Mouse (Mus musculus) testis, adult 2 months (tissue): ENCODE measurements around the gene Sec31b. TPM values are rescaled to one million over a fixed set of nuclear protein-coding genes. Genes with fewer than 3 reads are reported as not detected.

Source experiments
- H3K27ac ChIP-seq: fragments of 200-500 bp; 2 replicates; pipeline ENCODE4 v1.5.1; 2012; ENCODE audit warnings: low read depth, low read length; ENCODE audit not compliant: control insufficient read depth, insufficient read depth
- H3K27me3 ChIP-seq: fragments of 200-500 bp; 2 replicates; pipeline ENCODE4 v1.6.1; 2012; ENCODE audit warnings: mild to moderate bottlenecking, low read length, moderate library complexity; ENCODE audit not compliant: control insufficient read depth, insufficient read depth
- H3K36me3 ChIP-seq: fragments of 200-500 bp; 2 replicates; pipeline ENCODE4 v1.6.1; 2012; ENCODE audit warnings: mild to moderate bottlenecking, low read length; ENCODE audit not compliant: control insufficient read depth, insufficient read depth
- H3K4me1 ChIP-seq: fragments of 200-500 bp; 2 replicates; pipeline ENCODE4 v1.6.1; 2012; ENCODE audit warnings: low read length; ENCODE audit not compliant: control insufficient read depth, insufficient read depth
- H3K4me3 ChIP-seq: fragments of 200-500 bp; 2 replicates; pipeline ENCODE4 v1.5.1; 2012; ENCODE audit warnings: low read depth, mild to moderate bottlenecking, low read length, moderate library complexity, mixed read lengths; ENCODE audit not compliant: control insufficient read depth
- CTCF ChIP-seq: fragments of 200-500 bp; IDR thresholded peaks from 2 replicates; pipeline ENCODE4 v1.5.1; 2012; ENCODE audit warnings: low read depth, mild to moderate bottlenecking, inconsistent platforms, low read length, moderate library complexity; ENCODE audit not compliant: control insufficient read depth, insufficient read depth, insufficient replicate concordance
- POLR2A ChIP-seq: fragments of 200-500 bp; IDR thresholded peaks from 2 replicates; pipeline ENCODE4 v1.6.1; 2012; ENCODE audit warnings: low read depth, mild to moderate bottlenecking, inconsistent platforms, low read length, moderate library complexity; ENCODE audit not compliant: control insufficient read depth
- polyA plus RNA-seq: library from polyadenylated mRNA; depleted of rRNA; stranded (reverse); fragments of >200 nt; gene quantifications from 2 replicates; pipeline ENCODE4 v1.2.3, GENCODE M21; 2012

Sec31b gene
- polyA plus RNA-seq, 1 experiment, result 3.2 TPM

DNA sequence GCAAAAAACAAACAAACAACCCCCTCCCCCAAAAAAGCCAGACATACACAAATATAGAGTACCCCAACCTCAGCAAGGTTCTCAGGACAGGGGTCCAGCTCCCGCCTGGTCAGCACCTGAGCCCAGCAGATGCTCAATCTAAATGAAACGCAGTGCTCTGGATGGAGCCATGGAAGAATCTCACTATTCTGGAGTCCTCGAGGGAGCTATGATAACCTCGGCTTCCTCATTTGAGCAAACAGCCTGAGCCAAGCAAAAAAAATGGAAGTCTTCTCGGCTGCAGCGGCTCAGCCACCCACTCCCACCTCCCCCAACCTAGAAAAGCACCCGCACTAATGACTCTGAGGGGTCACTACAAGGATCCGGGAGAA lies 8.8 kb upstream of the Sec31b start:
- Histone ChIP-seq H3K36me3 (peaks cover 2% of the 10 kb centered on the region; the same call in 1 of the 2 replicates), H3K27ac (no peak overlapping the region), H3K4me1 (peaks cover 4% of the 10 kb centered on the region), H3K27me3 (no peaks in the 10 kb centered on the region), H3K4me3 (peak overlapping the region; percentile 96)
- no peak for TF ChIP-seq POLR2A
- TF ChIP-seq CTCF, result no peak

DNA sequence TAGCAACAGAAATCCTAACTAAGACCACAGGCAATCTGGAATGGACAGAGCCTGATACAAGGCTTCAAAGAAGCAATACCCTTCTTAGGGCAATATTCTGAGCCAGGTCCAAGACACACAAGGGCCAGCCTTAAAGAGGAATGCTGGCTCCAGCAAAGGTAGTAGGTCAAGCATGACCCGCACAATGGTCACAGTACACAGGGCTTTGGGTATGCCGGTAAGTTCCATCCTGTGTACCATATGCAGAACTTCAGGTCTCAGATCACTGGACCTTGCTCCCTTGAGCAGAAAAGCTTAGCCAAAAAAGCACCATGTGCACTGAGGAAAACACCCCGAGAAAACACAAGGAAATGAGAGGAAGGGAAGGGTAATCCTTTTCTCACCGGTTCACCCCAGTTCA lies 7.6 kb upstream of the Sec31b start:
- H3K4me3 ChIP-seq, result no peak overlapping the region
- H3K27me3 ChIP-seq, result no peaks in the 10 kb centered on the region
- TF ChIP-seq POLR2A, result no peak
- peaks cover 2% of the 10 kb centered on the region; the same call in 1 of the 2 replicates for H3K36me3 ChIP-seq
- no peak overlapping the region for H3K27ac ChIP-seq
- peaks cover 4% of the 10 kb centered on the region for H3K4me1 ChIP-seq

DNA sequence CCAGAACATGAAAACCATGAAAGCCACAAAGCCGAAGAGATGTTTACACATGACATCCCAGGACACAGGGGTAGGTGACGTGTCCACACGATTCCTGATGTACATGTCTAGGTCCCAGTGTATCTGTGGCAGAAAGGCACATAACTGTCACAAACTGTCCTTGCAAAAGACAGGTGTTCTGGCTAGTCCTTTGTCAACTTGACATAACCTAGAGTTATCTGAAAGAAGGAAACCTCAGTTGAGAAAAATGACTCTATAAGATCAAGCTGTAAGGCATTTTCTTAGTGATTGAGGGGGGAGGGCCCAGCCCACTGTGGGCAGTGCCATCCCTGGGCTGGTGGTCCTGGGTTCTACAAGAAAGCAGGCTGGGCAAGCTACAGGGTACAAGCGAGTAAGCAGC lies 7.1 kb upstream of the Sec31b start, which contains the start of gene Gm20538:
Gm20538 (minus strand) TSS at position 101 of the 400 bp plus-strand sequence.
- no peaks in the 10 kb centered on the region for H3K27me3 ChIP-seq
- peaks cover 4% of the 10 kb centered on the region for H3K4me1 ChIP-seq
- H3K36me3 ChIP-seq, result peaks cover 2% of the 10 kb centered on the region; the same call in 1 of the 2 replicates
- no peak within 1 kb of the TSS for H3K4me3 ChIP-seq
- TF ChIP-seq POLR2A, result no peak
- no peak for TF ChIP-seq CTCF
- H3K27ac ChIP-seq, result no peak within 1 kb of the TSS

DNA sequence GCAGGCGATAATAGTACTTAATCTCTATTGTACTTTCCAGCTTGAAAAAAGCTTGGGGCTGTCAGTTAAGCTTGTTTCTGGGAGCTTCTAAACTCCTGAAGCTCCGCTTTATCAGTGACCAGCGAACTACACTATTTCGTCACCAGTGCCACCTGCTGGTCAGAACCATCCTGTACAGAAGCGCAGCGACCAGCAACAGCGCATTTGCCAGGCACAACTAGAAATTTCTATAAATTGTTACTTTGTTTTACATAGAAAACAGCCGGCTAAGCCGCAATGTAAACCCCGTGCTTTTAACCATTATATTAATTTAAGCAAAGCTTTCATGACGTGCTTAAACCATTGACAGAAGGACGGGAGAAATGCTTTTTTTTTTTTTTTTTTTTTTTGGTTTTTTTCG lies 889 bp downstream of the Sec31b start:
- Histone ChIP-seq H3K27me3 (no peaks in the 10 kb centered on the region), H3K27ac (no peak overlapping the region), H3K4me3 (no peak overlapping the region), H3K4me1 (peaks cover 6% of the 10 kb centered on the region), H3K36me3 (no peaks in the 10 kb centered on the region)
- TF ChIP-seq CTCF (peak; percentile 67; the same call in 1 of the 2 replicates), POLR2A (no peak)

DNA sequence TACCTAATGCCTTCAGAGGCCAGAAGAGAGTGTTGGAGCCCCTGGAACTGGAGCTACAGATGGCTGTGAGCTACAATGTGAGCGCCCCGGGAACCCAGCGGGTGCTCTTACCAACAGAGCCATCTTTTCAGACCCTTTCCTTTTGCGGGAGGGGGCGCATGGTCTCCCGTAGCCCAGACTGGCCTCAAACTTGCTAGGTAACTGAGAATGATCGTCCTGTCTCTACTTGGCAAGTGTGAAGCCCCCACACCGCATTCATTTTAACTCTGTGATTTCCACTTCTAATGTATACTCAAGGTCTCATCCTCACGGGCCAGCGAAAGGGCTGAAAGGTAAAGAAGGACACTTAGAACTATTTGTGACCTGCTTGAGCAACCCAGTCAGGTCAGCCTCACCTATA lies 1.3 kb downstream of the Sec31b start:
- Histone ChIP-seq H3K27ac (no peak overlapping the region), H3K4me3 (no peak overlapping the region), H3K27me3 (no peaks in the 10 kb centered on the region), H3K36me3 (no peaks in the 10 kb centered on the region), H3K4me1 (peaks cover 6% of the 10 kb centered on the region)
- TF ChIP-seq CTCF (no peak), POLR2A (no peak)

DNA sequence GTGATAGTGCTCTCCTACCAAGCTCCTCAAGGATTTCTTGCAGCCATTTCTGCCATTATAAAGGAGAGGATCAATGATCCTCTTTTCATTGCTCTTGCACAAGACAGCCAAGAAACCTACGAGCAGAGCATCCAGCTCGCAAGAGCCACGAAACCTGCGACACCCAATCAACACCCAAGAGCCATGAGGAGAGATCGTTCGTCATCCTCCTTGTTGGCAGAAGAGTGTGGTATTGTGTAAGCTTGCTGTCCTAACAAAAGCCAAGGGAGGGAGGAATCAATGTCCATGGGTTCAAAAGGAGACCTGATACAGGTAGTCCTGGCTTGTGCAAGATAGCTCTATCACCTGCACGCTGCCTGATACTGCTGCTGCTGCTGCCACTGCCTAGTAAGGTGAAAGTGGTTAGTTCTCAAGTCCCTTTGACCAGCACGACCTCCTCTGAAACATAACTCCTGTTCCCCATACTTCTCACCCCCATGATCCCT lies 2.9 kb downstream of the Sec31b start:
- no peak overlapping the region for H3K4me3 ChIP-seq
- no peak for TF ChIP-seq CTCF
- TF ChIP-seq POLR2A, result no peak
- no peaks in the 10 kb centered on the region for H3K36me3 ChIP-seq
- peaks cover 6% of the 10 kb centered on the region for H3K4me1 ChIP-seq
- no peak overlapping the region for H3K27ac ChIP-seq
- H3K27me3 ChIP-seq, result no peaks in the 10 kb centered on the region

DNA sequence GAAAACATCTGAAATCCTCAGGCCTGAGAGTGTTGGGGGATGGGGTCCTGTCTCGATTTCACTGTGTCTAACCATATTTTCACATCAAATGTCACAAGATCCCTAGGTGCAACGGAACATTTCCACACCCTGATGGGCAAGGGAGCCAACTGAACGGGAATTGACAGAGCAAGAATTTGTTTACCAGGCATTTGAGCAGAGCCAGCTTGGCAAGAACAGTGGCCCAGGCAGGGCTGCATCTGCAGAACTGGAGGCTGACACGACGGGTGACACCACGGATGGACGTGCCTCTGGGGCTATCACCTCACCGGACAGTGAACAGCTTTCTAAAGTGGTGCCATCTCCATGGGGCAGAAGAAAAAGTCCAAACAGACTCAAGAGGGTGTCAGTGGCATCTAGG lies 8.2 kb downstream of the Sec31b start:
- TF ChIP-seq POLR2A (no peak), CTCF (no peak)
- H3K27ac ChIP-seq, result no peak overlapping the region
- no peak overlapping the region for H3K4me3 ChIP-seq
- H3K36me3 ChIP-seq, result no peaks in the 10 kb centered on the region
- no peaks in the 10 kb centered on the region for H3K27me3 ChIP-seq
- H3K4me1 ChIP-seq, result no peaks in the 10 kb centered on the region

DNA sequence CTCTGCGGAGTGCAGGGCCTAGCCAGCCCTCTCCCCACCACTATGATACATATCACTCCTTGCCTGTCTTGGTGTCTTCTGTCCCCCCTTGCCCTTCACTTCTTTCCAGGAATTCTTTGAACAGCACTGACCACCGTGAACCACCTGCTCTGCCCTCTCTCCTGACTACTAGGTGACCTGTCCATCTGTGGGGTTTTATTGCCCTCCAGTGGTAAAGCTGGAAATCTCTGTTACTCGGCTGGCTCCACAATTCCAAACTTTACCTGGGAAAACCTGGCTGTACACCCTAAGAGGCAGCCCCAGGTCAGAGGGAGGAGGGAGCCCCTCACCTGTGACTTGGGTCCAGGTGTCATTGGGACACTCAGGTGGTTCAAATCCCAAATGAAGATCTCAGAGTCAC lies 10.3 kb downstream of the Sec31b start:
- Histone ChIP-seq H3K36me3 (no peaks in the 10 kb centered on the region), H3K4me1 (no peaks in the 10 kb centered on the region), H3K27me3 (no peaks in the 10 kb centered on the region), H3K27ac (no peak overlapping the region), H3K4me3 (no peak overlapping the region)
- TF ChIP-seq CTCF (peak; percentile 14; the same call in 1 of the 2 replicates), POLR2A (no peak)
